Mouse (Mus musculus) midbrain, embryonic 11.5 days (tissue): ENCODE results near the gene Scn5a. TPM values are rescaled to one million over a fixed set of nuclear protein-coding genes. Genes with fewer than 3 reads are reported as not detected.

Experiments used
- ATAC-seq: fragments of 200-750 bp; cut with Nextera tagmentation; 2 replicates; pipeline ENCODE4 v1.8.0; 2017; ENCODE audit warnings: moderate TSS enrichment, moderate library complexity; ENCODE audit not compliant: low FRiP score
- DNase-seq: peaks from one replicate; pipeline ENCODE4 v3.0.0; 2015; ENCODE audit warnings: low spot score; ENCODE audit errors: missing footprints
- H3K27ac ChIP-seq: fragments of 300-500 bp; sonication (generic); 2 replicates; pipeline ENCODE4 v1.5.1; 2014; ENCODE audit warnings: low read depth, low read length
- H3K27me3 ChIP-seq: fragments of 300-500 bp; sonication (generic); 2 replicates; pipeline ENCODE4 v1.6.1; 2014; ENCODE audit warnings: mild to moderate bottlenecking, low read length, moderate library complexity, mixed read lengths; ENCODE audit not compliant: control insufficient read depth, insufficient read depth
- H3K36me3 ChIP-seq: fragments of 300-500 bp; sonication (generic); 2 replicates; pipeline ENCODE4 v1.6.1; 2014; ENCODE audit warnings: mild to moderate bottlenecking, low read length, moderate library complexity, mixed read lengths; ENCODE audit not compliant: control insufficient read depth, insufficient read depth
- H3K4me1 ChIP-seq: fragments of 300-500 bp; sonication (generic); 2 replicates; pipeline ENCODE4 v1.6.1; 2014; ENCODE audit warnings: low read length; ENCODE audit not compliant: control insufficient read depth, insufficient read depth
- H3K4me2 ChIP-seq: fragments of 300-500 bp; sonication (generic); 2 replicates; pipeline ENCODE4 v1.6.1; 2014; ENCODE audit warnings: mild to moderate bottlenecking, moderate library complexity
- H3K4me3 ChIP-seq: fragments of 300-500 bp; sonication (generic); 2 replicates; pipeline ENCODE4 v1.5.1; 2014; ENCODE audit warnings: low read depth, low read length
- H3K9ac ChIP-seq: fragments of 300-500 bp; sonication (generic); 2 replicates; pipeline ENCODE4 v1.6.1; 2014; ENCODE audit warnings: low read length
- H3K9me3 ChIP-seq: fragments of 300-500 bp; sonication (generic); 2 replicates; pipeline ENCODE4 v1.6.1; 2016; ENCODE audit warnings: low read length; ENCODE audit not compliant: control insufficient read depth
- WGBS: fragments of 180-500 bp; shearing (Covaris S2); extraction: QIAGEN DNeasy Blood & Tissue Kit; methylation state at CpG from one replicate; pipeline ENCODE4 v1.1.7; 2014; 5-methylcytosine and 5-hydroxymethylcytosine counted together
- polyA plus RNA-seq: library from polyadenylated mRNA; unstranded; fragments of >200 nt; fragmentation: Nextera tagmentation; extraction: Ambion mirVana; gene quantifications from 2 replicates; pipeline ENCODE4 v1.2.1, GENCODE M21; 2014

The Scn5a gene
- polyA plus RNA-seq, 1 experiment from 2014 or later = 0.16 TPM

- Histone ChIP-seq H3K27me3 (no peaks in the 10 kb centered on the region), H3K9me3 (no peaks in the 10 kb centered on the region), H3K36me3 (peaks cover 28% of the 10 kb centered on the region), H3K4me2 (no peak overlapping the region), H3K4me1 (no peaks in the 10 kb centered on the region), H3K4me3 (no peak overlapping the region), H3K27ac (no peak overlapping the region), H3K9ac (no peak overlapping the region)
- DNase-seq (no peak), ATAC-seq (no peak)
- 92% methylated on average over 9 of the region's 9 CpGs for WGBS
Observed at GRCm38 (mm10) chr9:119438498-119439000, 140.3 kb downstream of the Scn5a start.

GRCm38 (mm10) chr9:119438065-119438464 is 140.8 kb downstream of the Scn5a start:
- Histone ChIP-seq H3K4me1 (no peaks in the 10 kb centered on the region), H3K27ac (no peak overlapping the region), H3K36me3 (peaks cover 28% of the 10 kb centered on the region), H3K4me3 (no peak overlapping the region), H3K9me3 (no peaks in the 10 kb centered on the region), H3K27me3 (no peaks in the 10 kb centered on the region), H3K4me2 (no peak overlapping the region), H3K9ac (no peak overlapping the region)
- 96% methylated on average over 12 of the region's 12 CpGs for WGBS
- DNase-seq = no peak
- ATAC-seq = no peak

- DNase-seq = no peak
- H3K9me3 ChIP-seq = no peaks in the 10 kb centered on the region
- no peaks in the 10 kb centered on the region for H3K4me1 ChIP-seq
- H3K9ac ChIP-seq = no peak overlapping the region
- peaks cover 37% of the 10 kb centered on the region for H3K36me3 ChIP-seq
- no peak overlapping the region for H3K4me3 ChIP-seq
- H3K27me3 ChIP-seq = no peaks in the 10 kb centered on the region
- H3K4me2 ChIP-seq = no peak overlapping the region
- WGBS = 97% methylated on average over 2 of the region's 2 CpGs
- no peak overlapping the region for H3K27ac ChIP-seq
- ATAC-seq = no peak
Observed at GRCm38 (mm10) chr9:119435855-119436254, 143.0 kb downstream of the Scn5a start.

Other genes starting within 250 kb of the Scn5a start
- gene Acaa1a, start 239.3 kb downstream of the Scn5a start, polyA plus RNA-seq = 52.7 and 61.2 TPM in 2 replicates
- gene Myd88, start 237.6 kb downstream of the Scn5a start, polyA plus RNA-seq = 6.3 and 7.6 TPM in 2 replicates
- 5.4 and 6.5 TPM in 2 replicates for gene Xylb, start 221.6 kb downstream of the Scn5a start, polyA plus RNA-seq
- gene Slc22a14, start 213.5 kb downstream of the Scn5a start, polyA plus RNA-seq = not detected in 2 replicates
- gene Acvr2b, start 176.9 kb downstream of the Scn5a start, polyA plus RNA-seq = 70.1 and 95.4 TPM in 2 replicates
- 39.5 and 39.9 TPM in 2 replicates for gene Exog, start 134.1 kb downstream of the Scn5a start, polyA plus RNA-seq
- not detected in 2 replicates for gene Scn10a, start 140.3 kb upstream of the Scn5a start, polyA plus RNA-seq
- 0.23 TPM in 2 replicates for gene Scn11a, start 246.4 kb upstream of the Scn5a start, polyA plus RNA-seq